Mouse (Mus musculus): ENCODE results near the gene Gpa33. TPM values are rescaled to one million over a fixed set of nuclear protein-coding genes. Genes with fewer than 3 reads are reported as not detected.

Gpa33 gene
- polyA plus RNA-seq (2014; fragmentation: Illumina TruSeq; extraction: RNeasy Lipid Tissue Mini Kit (QIAGEN cat#74804); ENCODE audit: low read depth, low replicate concordance) = not detected

DNA sequence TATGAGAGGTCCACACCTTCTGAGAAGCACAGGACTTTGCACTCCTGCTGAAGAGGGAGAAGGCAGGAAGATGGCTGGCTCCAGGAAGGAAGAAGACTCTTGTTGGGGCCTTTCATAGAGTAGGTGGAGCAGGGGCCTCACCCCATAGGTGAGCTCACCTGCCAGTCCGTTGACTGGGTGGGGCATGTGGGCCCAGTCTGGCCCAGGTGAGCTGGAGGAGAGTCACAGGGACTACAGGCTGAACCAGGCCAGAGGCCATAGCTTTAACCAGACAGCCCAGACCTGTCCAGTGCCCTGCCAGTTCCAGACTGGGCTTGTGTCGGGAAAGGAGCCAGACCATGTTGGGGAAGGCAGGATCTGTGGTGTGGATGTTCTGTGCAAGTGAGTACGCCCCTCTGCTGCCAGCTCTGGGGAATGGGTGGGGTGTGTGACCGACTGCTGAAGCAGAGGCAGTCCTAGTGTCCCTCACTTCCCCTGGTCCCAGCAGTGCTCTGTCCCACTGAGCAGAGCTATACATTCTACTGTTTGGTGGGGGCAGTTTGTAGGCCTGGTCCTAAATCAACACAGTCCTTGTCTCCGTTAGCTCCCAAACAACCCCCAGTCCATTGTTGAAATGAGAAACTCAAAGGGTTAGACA, at the start of gene Gpa33:
Gpa33 (plus strand) TSS at position 15 of the 637 bp plus-strand sequence.

DNA sequence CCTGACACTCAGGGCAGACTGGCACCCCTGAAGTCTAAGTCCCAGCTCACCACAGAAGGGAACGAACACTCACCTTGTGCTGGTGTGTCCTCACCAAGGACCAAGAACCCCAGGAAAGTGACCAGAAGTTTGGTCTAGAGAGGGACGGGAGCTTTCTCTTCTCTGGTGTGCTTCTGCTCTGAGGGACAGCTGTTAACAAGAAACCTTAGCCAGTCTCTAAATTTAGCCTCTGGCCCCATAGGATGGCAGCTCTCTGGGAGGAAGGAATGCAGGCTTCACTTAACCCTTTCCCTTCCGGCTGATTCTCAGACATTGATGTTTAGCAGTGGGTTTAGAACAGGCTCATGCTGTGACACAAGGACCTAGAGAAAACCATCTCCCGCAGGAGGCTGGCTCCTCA, 2.3 kb upstream of the Gpa33 start, which contains the start of gene Dusp27:
Dusp27 (minus strand) TSS at position 204 of the 400 bp plus-strand sequence.

Other genes with a start within 250 kb of the Gpa33 start
- 11.7 TPM for gene Pou2f1, start 127.6 kb upstream of the Gpa33 start, polyA plus RNA-seq (2014; fragmentation: Illumina TruSeq; extraction: RNeasy Lipid Tissue Mini Kit (QIAGEN cat#74804); ENCODE audit: low read depth, low replicate concordance)
- gene Dusp27, start 2.3 kb upstream of the Gpa33 start, polyA plus RNA-seq (2014; fragmentation: Illumina TruSeq; extraction: RNeasy Lipid Tissue Mini Kit (QIAGEN cat#74804); ENCODE audit: low read depth, low replicate concordance) = not detected
- gene Mael, start 108.5 kb downstream of the Gpa33 start, polyA plus RNA-seq (2014; fragmentation: Illumina TruSeq; extraction: RNeasy Lipid Tissue Mini Kit (QIAGEN cat#74804); ENCODE audit: low read depth, low replicate concordance) = not detected
- gene Ildr2, start 123.9 kb downstream of the Gpa33 start, polyA plus RNA-seq (2014; fragmentation: Illumina TruSeq; extraction: RNeasy Lipid Tissue Mini Kit (QIAGEN cat#74804); ENCODE audit: low read depth, low replicate concordance) = 44.1 TPM
- 19.8 TPM for gene Tada1, start 248.9 kb downstream of the Gpa33 start, polyA plus RNA-seq (2014; fragmentation: Illumina TruSeq; extraction: RNeasy Lipid Tissue Mini Kit (QIAGEN cat#74804); ENCODE audit: low read depth, low replicate concordance)